Mouse (Mus musculus) MEL (cell line): ENCODE results near the gene Tmeff1.

Source experiments
- CHD1 ChIP-seq: IDR thresholded peaks from 2 replicates; pipeline ENCODE4 v1.6.1; 2012; ENCODE audit warnings: low read depth, mild to moderate bottlenecking, inconsistent platforms, low read length, improper control_type of control experiment
- CTCF ChIP-seq, 3 experiments: IDR thresholded peaks in 2 of 3; conservative IDR thresholded peaks in 1 of 3; 2 replicates each; pipeline ENCODE4 v1.5.1; 2011 to 2012; ENCODE audit warnings: low read length in 3 of 3, low read depth in 2 of 3, mild to moderate bottlenecking in 2 of 3, improper control_type of control experiment in 1 of 3, inconsistent platforms in 1 of 3, mixed read lengths in 1 of 3, moderate library complexity in 1 of 3; ENCODE audit not compliant: control insufficient read depth in 1 of 3, insufficient read depth in 1 of 3, poor library complexity in 1 of 3, severe bottlenecking in 1 of 3
- EP300 ChIP-seq, 2 experiments: IDR thresholded peaks; 2 replicates each; pipeline ENCODE4 v1.6.1; 2011; ENCODE audit warnings: improper control_type of control experiment in 2 of 2, low read length in 2 of 2, low read depth in 1 of 2, mild to moderate bottlenecking in 1 of 2
- GABPA ChIP-seq: IDR thresholded peaks from 2 replicates; pipeline ENCODE4 v1.6.1; 2012; ENCODE audit warnings: low read depth, mild to moderate bottlenecking, inconsistent platforms, low read length, improper control_type of control experiment, moderate library complexity
- HCFC1 ChIP-seq: IDR thresholded peaks from 2 replicates; pipeline ENCODE4 v1.6.1; 2012; ENCODE audit warnings: low read depth, mild to moderate bottlenecking, inconsistent platforms, low read length, improper control_type of control experiment, moderate library complexity
- JUND ChIP-seq: IDR thresholded peaks from 2 replicates; pipeline ENCODE4 v1.6.1; 2011; ENCODE audit warnings: low read depth, mild to moderate bottlenecking, improper control_type of control experiment, low read length
- MAFK ChIP-seq: IDR thresholded peaks from 2 replicates; pipeline ENCODE4 v1.6.1; 2011; ENCODE audit warnings: low read depth, mild to moderate bottlenecking, low read length, improper control_type of control experiment, borderline replicate concordance
- NELFE ChIP-seq: IDR thresholded peaks from 2 replicates; pipeline ENCODE4 v1.6.1; 2011; ENCODE audit warnings: low read depth, low read length, improper control_type of control experiment
- NRF1 ChIP-seq: IDR thresholded peaks from 2 replicates; pipeline ENCODE4 v1.6.1; 2014; ENCODE audit warnings: low read depth, mild to moderate bottlenecking, inconsistent platforms, low read length, improper control_type of control experiment, moderate library complexity; ENCODE audit not compliant: poor library complexity, insufficient read depth, severe bottlenecking
- POLR2A ChIP-seq, 2 experiments: IDR thresholded peaks; 2 replicates each; pipeline ENCODE4 v1.6.1; 2011 to 2012; ENCODE audit warnings: low read length in 2 of 2, mild to moderate bottlenecking in 2 of 2, control low read depth in 1 of 2, improper control_type of control experiment in 1 of 2, low read depth in 1 of 2, moderate library complexity in 1 of 2; ENCODE audit not compliant: control insufficient read depth in 1 of 2, insufficient read depth in 1 of 2, poor library complexity in 1 of 2
- RAD21 ChIP-seq: IDR thresholded peaks from 2 replicates; pipeline ENCODE4 v1.6.1; 2011; ENCODE audit warnings: mild to moderate bottlenecking, low read depth, low read length, improper control_type of control experiment
- SMC3 ChIP-seq: IDR thresholded peaks from 2 replicates; pipeline ENCODE4 v1.6.1; 2011; ENCODE audit warnings: low read depth, low read length, improper control_type of control experiment
- TCF12 ChIP-seq: IDR thresholded peaks from 2 replicates; pipeline ENCODE4 v1.6.1; 2014; ENCODE audit warnings: low read depth, mild to moderate bottlenecking, inconsistent platforms, low read length, improper control_type of control experiment, moderate library complexity

- TF ChIP-seq POLR2A (IDR thresholded peaks at IDR 0.05; ENCODE audit: control insufficient read depth in 1 of 2, insufficient read depth in 1 of 2, low read depth in 1 of 2, low read length in 2 of 2, poor library complexity in 1 of 2) (no peak), EP300 (IDR thresholded peaks at IDR 0.05; ENCODE audit: low read depth in 1 of 2, low read length in 2 of 2) (no peak), CHD1 (no peak), GABPA (no peak), RAD21 (no peak), TCF12 (no peak), NRF1 (no peak), MAFK (no peak), NELFE (no peak), CTCF (IDR thresholded peaks at IDR 0.05 in 2 of 3, conservative IDR thresholded peaks at IDR 0.05 in 1 of 3; ENCODE audit: control insufficient read depth in 1 of 3, insufficient read depth in 1 of 3, low read depth in 2 of 3, low read length in 3 of 3, poor library complexity in 1 of 3, severe bottlenecking in 1 of 3) (no peak), SMC3 (no peak), JUND (no peak), HCFC1 (no peak)
Measured at GRCm38 (mm10) chr4:48625836-48626235, 40.9 kb downstream of the Tmeff1 start.
